In the genomic region with DNA sequence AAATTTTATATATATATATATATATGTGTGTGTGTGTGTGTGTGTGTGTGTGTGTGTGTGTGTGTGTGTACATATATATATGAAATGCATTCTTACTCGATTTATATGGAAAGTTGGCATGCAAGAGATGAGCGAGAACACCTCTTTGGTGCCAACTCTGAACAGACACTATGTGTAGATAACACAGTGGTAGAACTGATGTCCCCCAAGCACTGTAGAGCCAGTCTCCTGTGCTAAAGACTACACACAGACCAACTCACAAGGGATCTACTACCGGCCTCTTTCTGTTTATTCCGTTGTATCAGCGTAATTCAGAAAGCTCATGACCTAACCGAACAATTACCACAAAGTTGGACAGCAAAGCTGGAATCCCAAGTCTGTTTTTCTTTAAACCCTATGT, we compare ENCODE assay signal across 23 mouse cellular contexts. TPM values are rescaled to one million over a fixed set of nuclear protein-coding genes. Genes with fewer than 3 reads are reported as not detected.
"Had no signal": no experiment of that assay in that cellular context is flagged by ENCODE, and none has a peak within 500 bp of the region (broad histone marks: within the 10 kb centered on the region; RNA-seq: fewer than 3 reads in every experiment).

No protein-coding gene starts in this region.

- ATAC-seq: hindbrain, embryonic 16.5 days; hindbrain, postnatal 0 days; inflammation-experienced regulatory T-cells, adult 6 months; intestine, embryonic 15.5 days; intestine, embryonic 16.5 days; intestine, postnatal 0 days had no signal

- DNase-seq: heart, postnatal 10 days; heart, postnatal 14 days; heart, postnatal 36 days; heart, postnatal 4 days; kidney, adult 11 months; kidney, adult 18-20 months; kidney, adult 2 months; kidney, adult 8-10 months; kidney, adult 9 months; kidney, postnatal 10 days; kidney, postnatal 14 days; kidney, postnatal 25 days; kidney, postnatal 36 days; kidney, postnatal 4 days; layer of hippocampus, adult 9-11 months; layer of hippocampus, postnatal 36 days had no signal

RNA-seq across cellular contexts. Expression of gene Ankrd55, which starts 6.2 kb away (rescaled TPM):
- total RNA-seq: heart, postnatal 4 days; hematopoietic stem cell, adult 5-6 weeks had no signal
